Mouse (Mus musculus) heart, embryonic 16.5 days (tissue): ENCODE measurements around the gene Fbxw7. TPM values are rescaled to one million over a fixed set of nuclear protein-coding genes. Genes with fewer than 3 reads are reported as not detected.
A peak's percentile ranks its signal among the peaks of the same experiment; 100 is the strongest.

ENCODE experiments used
- ATAC-seq: fragments of 200-750 bp; cut with Nextera tagmentation; replicated peaks from 2 replicates; pipeline ENCODE4 v1.8.0; 2017; ENCODE audit warnings: moderate number of reproducible peaks; ENCODE audit not compliant: insufficient read depth, low FRiP score; ENCODE audit errors: extremely low read depth
- H3K27ac ChIP-seq: fragments of 300-500 bp; sonication (generic); 2 replicates; pipeline ENCODE4 v1.5.1; 2014; ENCODE audit warnings: mild to moderate bottlenecking, low read length, control low read depth, moderate library complexity
- H3K27me3 ChIP-seq: fragments of 300-500 bp; sonication (generic); 2 replicates; pipeline ENCODE4 v1.6.1; 2014; ENCODE audit warnings: low read length, mixed read lengths; ENCODE audit not compliant: control insufficient read depth, insufficient read depth
- H3K36me3 ChIP-seq: fragments of 300-500 bp; sonication (generic); 2 replicates; pipeline ENCODE4 v1.6.1; 2014; ENCODE audit not compliant: control insufficient read depth, insufficient read depth
- H3K4me1 ChIP-seq: fragments of 300-500 bp; sonication (generic); 2 replicates; pipeline ENCODE4 v1.6.1; 2014; ENCODE audit warnings: low read length, mixed read lengths; ENCODE audit not compliant: control insufficient read depth, insufficient read depth
- H3K4me2 ChIP-seq: fragments of 300-500 bp; sonication (generic); 2 replicates; pipeline ENCODE4 v1.6.1; 2014; ENCODE audit warnings: low read depth, mild to moderate bottlenecking, control low read depth, low read length
- H3K4me3 ChIP-seq: fragments of 300-500 bp; sonication (generic); 2 replicates; pipeline ENCODE4 v1.5.1; 2014; ENCODE audit warnings: mild to moderate bottlenecking, control low read depth, low read length
- H3K9ac ChIP-seq: fragments of 300-500 bp; sonication (generic); 2 replicates; pipeline ENCODE4 v1.6.1; 2014; ENCODE audit warnings: low read length, control low read depth
- H3K9me3 ChIP-seq: fragments of 300-500 bp; sonication (generic); replicated peaks from 2 replicates; pipeline ENCODE4 v1.6.1; 2016; ENCODE audit warnings: low read length; ENCODE audit not compliant: control insufficient read depth
- WGBS: fragments of 180-500 bp; shearing (Covaris S2); extraction: QIAGEN DNeasy Blood & Tissue Kit; methylation state at CpG from one replicate; pipeline ENCODE4 v1.1.7; 2014; 5-methylcytosine and 5-hydroxymethylcytosine counted together
- polyA plus RNA-seq: library from polyadenylated mRNA; unstranded; fragments of >200 nt; fragmentation: Nextera tagmentation; extraction: Ambion mirVana; gene quantifications from 2 replicates; pipeline ENCODE4 v1.2.1, GENCODE M21; 2015

Fbxw7 gene
- polyA plus RNA-seq, 1 experiment from 2014 or later, result 12.1 TPM

DNA sequence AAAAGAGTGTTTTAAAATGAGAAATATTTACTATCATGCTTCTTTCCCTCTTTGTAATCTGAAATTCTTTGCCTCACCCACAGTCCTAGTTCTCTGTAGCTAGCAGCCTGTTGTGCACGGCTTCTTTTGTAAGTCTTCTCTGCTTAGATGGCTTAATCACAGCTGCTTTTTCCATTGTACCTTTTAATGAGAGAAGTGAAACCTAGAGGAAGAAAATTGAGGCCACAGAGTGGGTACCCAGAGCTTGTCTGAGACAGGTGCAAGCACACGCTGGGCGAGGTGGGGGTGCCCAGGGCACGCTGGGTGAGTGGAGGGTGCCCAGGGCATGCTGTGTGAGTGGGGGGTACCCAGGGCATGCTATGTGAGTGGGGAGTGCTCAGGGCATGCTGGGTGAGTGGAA, 27.2 kb upstream of the Fbxw7 start:
- Histone ChIP-seq H3K4me3 (no peak overlapping the region), H3K4me1 (no peaks in the 10 kb centered on the region), H3K36me3 (no peaks in the 10 kb centered on the region), H3K9me3 (no peaks in the 10 kb centered on the region), H3K9ac (no peak overlapping the region), H3K27ac (no peak overlapping the region), H3K4me2 (no peak overlapping the region), H3K27me3 (no peaks in the 10 kb centered on the region)
- 89% methylated on average over 4 of the region's 4 CpGs for WGBS
- no peak for ATAC-seq

DNA sequence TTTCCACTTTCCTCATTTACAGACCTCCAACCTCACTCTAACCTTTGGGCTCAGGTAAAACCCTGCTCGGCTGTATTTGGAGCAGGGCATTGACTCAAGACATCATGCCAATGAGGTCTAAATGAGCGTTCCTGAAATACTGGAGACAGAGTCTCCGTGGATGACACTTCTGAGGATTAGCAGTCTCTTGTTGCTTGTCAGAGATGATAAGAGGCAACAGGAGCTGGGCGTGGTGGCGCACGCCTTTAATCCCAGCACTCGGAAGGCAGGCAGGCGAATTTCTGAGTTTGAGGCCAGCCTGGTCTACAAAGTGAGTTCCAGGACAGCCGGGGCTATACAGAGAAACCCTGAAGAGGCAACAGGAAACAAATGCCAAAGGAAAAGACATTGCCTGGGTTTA, 11.0 kb upstream of the Fbxw7 start:
- H3K4me1 ChIP-seq, result no peaks in the 10 kb centered on the region
- H3K27me3 ChIP-seq, result no peaks in the 10 kb centered on the region
- H3K4me2 ChIP-seq, result no peak overlapping the region
- no peak for ATAC-seq
- H3K9me3 ChIP-seq, result no peaks in the 10 kb centered on the region
- 27% methylated on average over 9 of the region's 9 CpGs for WGBS
- no peak overlapping the region for H3K9ac ChIP-seq
- no peak overlapping the region for H3K4me3 ChIP-seq
- H3K36me3 ChIP-seq, result no peaks in the 10 kb centered on the region
- H3K27ac ChIP-seq, result no peak overlapping the region

DNA sequence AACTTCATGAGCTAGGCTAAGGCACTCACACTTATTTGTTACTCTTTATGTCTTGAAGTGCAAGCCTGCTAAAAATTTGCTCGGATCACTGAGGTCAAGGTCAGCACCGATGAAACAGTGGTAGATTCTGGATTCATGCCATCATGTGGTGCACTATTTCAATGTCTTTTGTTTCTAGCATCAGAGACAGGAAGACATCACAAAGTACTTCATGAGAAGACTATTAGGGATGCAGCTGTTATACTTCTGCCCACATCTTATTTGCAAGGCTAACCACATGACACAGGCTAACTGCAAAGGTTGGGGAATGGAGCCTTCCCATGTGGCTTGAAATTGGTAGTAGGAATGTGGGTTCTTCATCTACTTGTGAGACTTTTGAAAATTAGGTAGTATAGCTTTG, 8.9 kb upstream of the Fbxw7 start:
- Histone ChIP-seq H3K4me1 (no peaks in the 10 kb centered on the region), H3K4me3 (no peak overlapping the region), H3K9ac (no peak overlapping the region), H3K27me3 (no peaks in the 10 kb centered on the region), H3K36me3 (no peaks in the 10 kb centered on the region), H3K27ac (no peak overlapping the region), H3K9me3 (no peaks in the 10 kb centered on the region), H3K4me2 (no peak overlapping the region)
- ATAC-seq, result no peak
- 58% methylated on average over 2 of the region's 2 CpGs for WGBS

DNA sequence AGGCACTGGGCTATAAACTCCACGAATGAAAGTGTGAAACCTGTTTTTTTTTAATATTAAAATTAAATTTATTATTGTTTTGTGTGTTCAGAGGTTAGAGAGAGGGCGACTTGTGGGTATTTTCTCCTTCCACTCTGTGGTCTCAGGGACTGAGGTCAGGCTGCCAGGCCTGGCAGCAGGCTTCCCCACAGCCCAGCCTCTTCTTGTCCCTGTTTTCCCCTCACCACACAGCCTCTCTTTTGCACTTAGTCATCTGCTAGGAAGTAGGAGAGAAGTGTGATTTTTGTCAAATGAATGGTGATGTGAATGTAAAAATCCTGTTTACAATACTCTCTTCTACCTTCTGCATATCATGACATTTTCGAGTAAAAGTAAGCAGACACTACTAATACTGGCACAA, 7.2 kb upstream of the Fbxw7 start:
- Histone ChIP-seq H3K9me3 (no peaks in the 10 kb centered on the region), H3K9ac (no peak overlapping the region), H3K27ac (no peak overlapping the region), H3K36me3 (no peaks in the 10 kb centered on the region), H3K4me3 (no peak overlapping the region), H3K4me1 (no peaks in the 10 kb centered on the region; the same call in 1 of the 2 replicates), H3K4me2 (no peak overlapping the region), H3K27me3 (no peaks in the 10 kb centered on the region)
- 65% methylated on average over 3 of the region's 3 CpGs for WGBS
- no peak for ATAC-seq

DNA sequence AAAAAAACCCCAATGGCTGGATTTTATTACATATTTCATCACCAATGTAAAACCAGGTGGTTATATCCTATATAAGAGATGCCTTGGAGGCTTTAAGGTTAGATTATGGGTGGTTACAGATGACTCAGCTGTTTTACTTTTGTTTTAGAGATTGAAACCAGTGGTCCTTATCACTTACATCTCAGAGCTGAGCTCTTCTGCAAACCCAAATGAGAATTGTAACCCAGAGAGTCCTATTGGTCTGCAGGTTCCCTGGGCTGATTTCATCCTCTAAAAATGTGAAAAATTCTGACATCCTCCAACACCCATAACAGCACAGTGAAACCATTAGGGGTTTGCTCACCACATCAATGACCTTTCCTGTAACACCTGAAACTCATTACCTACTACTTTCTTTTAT, 6.2 kb upstream of the Fbxw7 start:
- Histone ChIP-seq H3K4me3 (no peak overlapping the region), H3K9ac (no peak overlapping the region), H3K4me2 (no peak overlapping the region), H3K4me1 (peaks cover 8% of the 10 kb centered on the region), H3K27me3 (no peaks in the 10 kb centered on the region), H3K9me3 (no peaks in the 10 kb centered on the region), H3K27ac (no peak overlapping the region), H3K36me3 (no peaks in the 10 kb centered on the region)
- ATAC-seq, result no peak

DNA sequence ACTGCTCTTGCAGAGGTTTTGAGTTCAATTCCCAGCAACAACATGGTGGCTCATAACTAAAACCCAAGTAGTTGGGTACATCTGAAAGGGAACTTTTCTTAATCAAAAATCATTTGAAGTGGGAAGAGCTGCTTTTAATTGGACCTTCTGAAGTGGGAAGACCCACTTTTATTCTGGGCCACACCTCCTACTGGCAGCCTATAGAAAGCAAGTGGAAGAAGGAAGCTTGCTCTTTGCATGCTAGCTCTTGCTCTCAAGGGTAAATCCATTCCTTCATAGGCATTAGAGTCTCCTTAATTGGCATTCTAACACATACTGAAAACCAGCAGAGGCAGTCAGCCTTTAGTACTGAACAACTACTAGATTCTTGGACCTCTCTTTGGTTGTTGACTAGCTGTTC, 4.3 kb upstream of the Fbxw7 start:
- Histone ChIP-seq H3K9ac (no peak overlapping the region), H3K27ac (no peak overlapping the region), H3K36me3 (no peaks in the 10 kb centered on the region), H3K9me3 (no peaks in the 10 kb centered on the region), H3K4me3 (no peak overlapping the region), H3K4me2 (no peak overlapping the region), H3K4me1 (peaks cover 11% of the 10 kb centered on the region), H3K27me3 (no peaks in the 10 kb centered on the region)
- no peak for ATAC-seq

DNA sequence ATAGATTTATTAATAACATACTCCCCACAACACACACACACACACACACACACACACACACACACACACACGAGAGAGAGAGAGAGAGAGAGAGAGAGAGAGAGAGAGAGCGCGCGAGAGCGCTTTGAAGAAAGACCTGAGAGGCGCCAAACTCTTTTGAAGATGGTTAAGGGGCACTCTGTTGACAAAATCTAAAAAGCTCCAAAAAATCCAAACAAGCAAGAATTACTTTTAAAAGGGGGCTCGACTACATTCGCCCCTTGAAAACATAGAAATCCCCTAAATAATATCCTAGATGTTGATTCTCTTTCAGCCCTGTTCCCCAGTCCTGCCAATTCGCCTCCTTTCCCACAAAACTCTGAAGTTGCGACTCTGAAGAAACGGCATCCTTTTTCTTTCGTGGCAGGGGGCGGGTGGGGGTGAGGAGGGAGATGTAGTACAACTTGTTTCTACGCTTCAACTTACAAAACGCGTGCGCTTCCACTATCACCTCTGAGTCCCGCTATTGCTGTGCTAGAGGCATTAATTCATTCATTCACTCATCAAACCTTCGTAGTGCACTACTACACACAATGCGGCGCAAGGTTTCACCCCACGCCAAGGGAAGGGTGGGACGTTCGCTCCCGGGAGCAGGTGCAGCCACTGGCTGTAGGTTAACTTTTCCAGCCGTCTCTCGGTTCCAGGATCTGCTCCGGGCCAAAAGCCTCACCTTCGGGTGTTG, 1.5 kb upstream of the Fbxw7 start:
- Histone ChIP-seq H3K4me2 (peak overlapping the region; percentile 76), H3K36me3 (no peaks in the 10 kb centered on the region), H3K4me3 (peak overlapping the region; percentile 99), H3K9me3 (no peaks in the 10 kb centered on the region), H3K27ac (peak overlapping the region; percentile 90), H3K9ac (peak overlapping the region; percentile 94), H3K4me1 (peaks cover 18% of the 10 kb centered on the region), H3K27me3 (no peaks in the 10 kb centered on the region)
- 2% methylated on average over 29 of the region's 29 CpGs for WGBS
- peak; percentile 6; the same call in 1 of the 2 replicates for ATAC-seq

DNA sequence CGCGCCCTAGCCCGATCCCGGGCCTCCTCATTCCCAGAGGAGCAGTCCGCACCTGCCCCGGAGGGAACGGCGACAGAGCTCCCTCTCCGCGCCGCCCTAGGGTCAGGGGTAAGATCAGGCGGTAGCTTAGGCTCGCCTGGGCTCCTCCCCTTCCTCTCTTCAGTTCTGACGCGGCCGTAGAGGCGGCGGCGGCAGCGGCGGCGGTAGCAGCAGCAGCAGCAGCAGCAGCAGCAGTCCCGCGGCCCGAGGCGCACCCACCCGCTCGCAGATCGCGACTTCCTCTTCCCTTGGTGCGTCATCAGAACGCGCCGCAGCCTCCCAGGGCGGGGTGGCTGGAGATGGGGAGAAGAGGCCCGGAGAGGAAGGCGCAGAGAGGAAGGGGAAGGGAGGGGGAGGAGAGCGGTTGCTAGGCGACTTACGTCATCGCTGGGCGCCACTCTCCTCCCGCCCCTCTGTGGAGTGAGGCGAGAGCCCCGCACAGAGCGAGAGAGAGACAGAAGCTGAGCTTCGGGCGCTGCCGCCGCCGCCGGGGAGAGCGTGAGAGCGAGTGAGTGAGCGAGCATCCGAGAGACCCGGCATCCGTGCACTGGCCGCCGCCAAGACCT, 809 bp upstream of the Fbxw7 start:
- WGBS, result under 1% methylated on average over 56 of the region's 60 CpGs
- peak; percentile 98 for ATAC-seq
- peak overlapping the region; percentile 94 for H3K9ac ChIP-seq
- H3K27ac ChIP-seq, result peak overlapping the region; percentile 97
- no peaks in the 10 kb centered on the region for H3K9me3 ChIP-seq
- H3K36me3 ChIP-seq, result no peaks in the 10 kb centered on the region
- peak overlapping the region; percentile 99 for H3K4me2 ChIP-seq
- H3K4me1 ChIP-seq, result peaks cover 18% of the 10 kb centered on the region
- peak overlapping the region; percentile 99 for H3K4me3 ChIP-seq
- H3K27me3 ChIP-seq, result no peaks in the 10 kb centered on the region

DNA sequence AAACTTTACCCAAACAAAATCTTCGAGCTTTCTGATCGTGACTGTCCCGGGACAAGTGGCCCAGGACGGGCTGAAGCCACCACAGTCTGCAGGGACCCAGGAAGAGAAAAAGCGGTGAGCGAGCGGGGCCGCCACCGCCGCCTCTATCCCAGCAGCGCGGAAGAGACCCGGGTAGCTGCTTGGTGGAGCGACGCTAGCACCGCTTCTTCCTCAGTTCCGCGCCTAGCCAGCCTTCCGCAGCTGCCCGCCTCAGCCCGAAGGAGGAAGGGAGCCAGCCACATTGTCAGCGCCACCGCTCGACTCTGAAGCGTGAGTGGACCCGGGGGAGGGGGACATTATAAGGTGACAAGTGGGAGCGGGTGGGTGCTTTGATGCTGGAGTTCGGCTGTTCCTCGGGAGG, 393 bp downstream of the Fbxw7 start:
- WGBS, result under 1% methylated on average over 29 of the region's 29 CpGs
- H3K4me2 ChIP-seq, result peak overlapping the region; percentile 99
- H3K36me3 ChIP-seq, result no peaks in the 10 kb centered on the region
- peaks cover 18% of the 10 kb centered on the region for H3K4me1 ChIP-seq
- peak overlapping the region; percentile 99 for H3K4me3 ChIP-seq
- H3K27ac ChIP-seq, result peak overlapping the region; percentile 97
- H3K27me3 ChIP-seq, result no peaks in the 10 kb centered on the region
- H3K9ac ChIP-seq, result peak overlapping the region; percentile 94
- H3K9me3 ChIP-seq, result no peaks in the 10 kb centered on the region
- ATAC-seq, result no peak; the same call in 1 of the 2 replicates
